Mouse (Mus musculus) hindbrain, embryonic 14.5 days (tissue): ENCODE data around the gene Prr15. TPM values are rescaled to one million over a fixed set of nuclear protein-coding genes. Genes with fewer than 3 reads are reported as not detected.
A peak's percentile ranks its signal among the peaks of the same experiment; 100 is the strongest.

ENCODE experiments used
- ATAC-seq: fragments of 200-750 bp; cut with Nextera tagmentation; 2 replicates; pipeline ENCODE4 v1.8.0; 2017; ENCODE audit warnings: moderate number of reproducible peaks, mild to moderate bottlenecking, moderate TSS enrichment, moderate library complexity; ENCODE audit not compliant: low FRiP score
- DNase-seq: peaks from one replicate; pipeline ENCODE4 v3.0.0-alpha.2; 2015; ENCODE audit warnings: low spot score
- H3K27ac ChIP-seq: fragments of 300-500 bp; sonication (generic); 2 replicates; pipeline ENCODE4 v1.5.1; 2014; ENCODE audit warnings: mild to moderate bottlenecking, moderate library complexity
- H3K27me3 ChIP-seq: fragments of 300-500 bp; sonication (generic); 2 replicates; pipeline ENCODE4 v1.6.1; 2014; ENCODE audit warnings: mild to moderate bottlenecking, low read length, mixed read lengths; ENCODE audit not compliant: control insufficient read depth, insufficient read depth
- H3K36me3 ChIP-seq: fragments of 300-500 bp; sonication (generic); replicated peaks from 2 replicates; pipeline ENCODE4 v1.6.1; 2014; ENCODE audit not compliant: control insufficient read depth, insufficient read depth
- H3K4me1 ChIP-seq: fragments of 300-500 bp; sonication (generic); replicated peaks from 2 replicates; pipeline ENCODE4 v1.6.1; 2014; ENCODE audit warnings: antibody characterized with exemption, low read length, mixed read lengths; ENCODE audit not compliant: control insufficient read depth, insufficient read depth
- H3K4me2 ChIP-seq: fragments of 300-500 bp; sonication (generic); replicated peaks from 2 replicates; pipeline ENCODE4 v1.6.1; 2014; ENCODE audit warnings: mild to moderate bottlenecking, moderate library complexity
- H3K4me3 ChIP-seq: fragments of 300-500 bp; sonication (generic); replicated peaks from 2 replicates; pipeline ENCODE4 v1.5.1; 2014; ENCODE audit warnings: mild to moderate bottlenecking, low read length
- H3K9ac ChIP-seq: fragments of 300-500 bp; sonication (generic); 2 replicates; pipeline ENCODE4 v1.6.1; 2014
- H3K9me3 ChIP-seq: fragments of 300-500 bp; sonication (generic); 2 replicates; pipeline ENCODE4 v1.6.1; 2016; ENCODE audit warnings: low read length; ENCODE audit not compliant: control insufficient read depth
- WGBS: fragments of 180-500 bp; shearing (Covaris S2); extraction: QIAGEN DNeasy Blood & Tissue Kit; methylation state at CpG from one replicate; pipeline ENCODE4 v1.1.7; 2014; 5-methylcytosine and 5-hydroxymethylcytosine counted together
- polyA plus RNA-seq: library from polyadenylated mRNA; unstranded; fragments of >200 nt; fragmentation: Nextera tagmentation; extraction: Ambion mirVana; gene quantifications from 2 replicates; pipeline ENCODE4 v1.2.1, GENCODE M21; 2014

Gene Prr15
- polyA plus RNA-seq, 1 experiment from 2014 or later: 1.6 TPM

DNA sequence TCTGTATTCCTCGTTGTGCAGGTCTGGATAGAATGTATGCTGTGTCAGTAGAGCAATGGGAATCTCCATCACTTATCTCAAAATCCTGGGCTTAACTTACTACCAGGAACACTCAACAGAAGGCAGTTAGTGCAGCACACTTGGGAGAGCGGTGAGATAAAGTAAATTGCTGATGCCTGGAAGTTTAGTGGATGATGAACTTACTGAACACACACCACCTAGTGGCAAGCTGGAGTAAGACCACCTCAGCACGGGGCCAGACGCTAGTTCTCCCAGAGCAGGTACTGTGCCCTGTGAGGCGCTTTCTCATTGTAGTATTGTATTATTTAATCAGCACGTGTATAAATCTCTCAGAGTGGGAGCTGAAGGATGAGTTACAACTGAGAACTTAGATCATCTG lies 42.4 kb downstream of the Prr15 start:
- Histone ChIP-seq H3K4me3 (no peak overlapping the region), H3K4me2 (no peak overlapping the region), H3K4me1 (no peaks in the 10 kb centered on the region), H3K27ac (no peak overlapping the region), H3K9ac (no peak overlapping the region), H3K27me3 (no peaks in the 10 kb centered on the region), H3K36me3 (no peaks in the 10 kb centered on the region), H3K9me3 (no peaks in the 10 kb centered on the region)
- 8% methylated on average over 6 of the region's 6 CpGs for WGBS
- ATAC-seq (no peak), DNase-seq (peak; percentile 79)

DNA sequence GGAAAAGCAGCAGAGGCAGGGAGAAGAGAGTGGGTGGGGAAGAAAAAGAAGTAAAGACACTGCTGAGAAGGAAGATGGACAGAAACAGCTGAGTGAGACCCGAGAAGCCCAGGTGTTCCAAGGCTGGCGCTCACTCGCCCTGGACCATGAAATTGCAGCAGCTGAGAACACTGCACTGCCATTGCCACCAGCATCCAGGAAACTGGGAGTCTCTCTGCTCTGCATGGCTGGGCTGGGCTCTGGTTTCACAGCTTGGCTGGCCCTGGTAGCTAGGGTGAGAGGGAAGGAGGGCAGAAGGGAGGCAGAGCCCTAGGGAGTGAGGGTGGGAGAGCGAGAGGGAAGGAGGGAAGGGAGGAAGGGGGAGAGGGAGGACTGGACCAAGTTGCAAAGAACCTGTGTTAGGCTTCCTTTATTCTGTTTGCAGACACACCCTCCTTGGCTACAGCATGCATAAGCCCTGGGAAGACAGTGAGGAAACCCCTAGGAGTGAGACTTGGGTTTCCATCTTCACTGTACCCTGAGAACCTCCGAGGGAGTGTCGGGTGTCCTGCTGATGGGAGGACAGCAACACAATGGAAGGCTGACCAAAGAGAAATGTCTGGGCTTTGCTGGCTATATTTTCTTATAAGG lies 44.4 kb downstream of the Prr15 start:
- DNase-seq (no peak), ATAC-seq (no peak)
- Histone ChIP-seq H3K4me1 (no peaks in the 10 kb centered on the region), H3K9me3 (no peaks in the 10 kb centered on the region), H3K4me3 (no peak overlapping the region), H3K9ac (no peak overlapping the region), H3K27me3 (no peaks in the 10 kb centered on the region), H3K36me3 (no peaks in the 10 kb centered on the region), H3K4me2 (no peak overlapping the region), H3K27ac (no peak overlapping the region)
- WGBS: 29% methylated on average over 6 of the region's 6 CpGs

DNA sequence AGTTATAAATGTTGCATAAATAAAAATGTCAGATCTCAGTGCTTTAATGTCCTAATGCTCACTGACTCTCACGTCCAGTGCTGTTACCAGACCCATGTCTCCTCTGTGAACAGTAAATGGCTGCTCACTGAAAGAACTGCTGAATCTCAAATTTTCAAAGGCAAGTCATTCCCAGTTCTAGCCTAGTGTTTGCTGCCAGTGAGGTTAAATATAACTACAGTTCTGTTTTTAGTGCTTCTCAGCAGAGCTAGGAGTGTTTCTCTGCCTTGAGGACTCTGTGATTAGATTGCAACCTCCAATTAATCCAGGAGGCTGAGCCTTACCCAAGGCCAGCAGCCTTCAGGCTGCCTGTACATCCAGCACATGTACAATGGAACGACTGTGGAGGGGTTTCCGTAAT lies 46.2 kb downstream of the Prr15 start:
- Histone ChIP-seq H3K4me2 (no peak overlapping the region), H3K4me3 (no peak overlapping the region), H3K9me3 (no peaks in the 10 kb centered on the region), H3K27me3 (no peaks in the 10 kb centered on the region), H3K9ac (no peak overlapping the region), H3K27ac (no peak overlapping the region), H3K36me3 (no peaks in the 10 kb centered on the region), H3K4me1 (no peaks in the 10 kb centered on the region)
- no peak for DNase-seq
- ATAC-seq: no peak
- WGBS: 73% methylated on average over 3 of the region's 3 CpGs

DNA sequence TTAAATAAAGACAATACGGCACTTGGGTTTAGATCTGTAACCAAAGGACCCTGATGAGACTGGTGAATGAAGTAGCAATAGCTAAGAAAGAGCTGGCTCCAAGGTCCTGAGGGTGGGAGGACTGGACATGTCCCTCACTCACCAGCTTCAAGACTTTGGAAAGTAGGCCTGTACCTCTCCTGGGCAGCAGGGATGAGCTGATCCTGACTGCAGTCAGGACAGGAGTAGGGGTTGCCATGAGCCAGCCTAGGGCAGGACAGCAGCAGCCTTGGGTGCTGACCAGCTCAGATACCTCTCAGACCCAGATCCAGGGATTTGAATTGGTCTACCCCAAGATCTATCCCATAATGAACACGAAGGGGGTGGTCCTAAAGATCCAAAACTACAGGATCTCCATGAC lies 53.7 kb downstream of the Prr15 start:
- WGBS: 72% methylated on average over 2 of the region's 2 CpGs
- no peak overlapping the region for H3K27ac ChIP-seq
- H3K9me3 ChIP-seq: no peaks in the 10 kb centered on the region
- no peaks in the 10 kb centered on the region for H3K27me3 ChIP-seq
- no peak overlapping the region for H3K9ac ChIP-seq
- DNase-seq: no peak
- ATAC-seq: no peak
- no peak overlapping the region for H3K4me2 ChIP-seq
- no peak overlapping the region for H3K4me3 ChIP-seq
- H3K4me1 ChIP-seq: no peaks in the 10 kb centered on the region
- H3K36me3 ChIP-seq: no peaks in the 10 kb centered on the region

Other genes starting within 250 kb of the Prr15 start
- 3.3 and 3.5 TPM in 2 replicates for gene Wipf3, start 103.8 kb downstream of the Prr15 start, polyA plus RNA-seq
- gene Scrn1, start 240.7 kb downstream of the Prr15 start, polyA plus RNA-seq: 103 and 105 TPM in 2 replicates